Mouse (Mus musculus) E14TG2a.4 (cell line): Measurements from ENCODE around the gene Adgrl3.

Experiments
- CTCF ChIP-seq: conservative IDR thresholded peaks from 2 replicates; pipeline ENCODE4 v1.5.1; 2014; ENCODE audit warnings: low read length
- POU5F1 ChIP-seq: IDR thresholded peaks from 2 replicates; pipeline ENCODE4 v1.6.1; 2014; ENCODE audit warnings: low read length, borderline replicate concordance

DNA sequence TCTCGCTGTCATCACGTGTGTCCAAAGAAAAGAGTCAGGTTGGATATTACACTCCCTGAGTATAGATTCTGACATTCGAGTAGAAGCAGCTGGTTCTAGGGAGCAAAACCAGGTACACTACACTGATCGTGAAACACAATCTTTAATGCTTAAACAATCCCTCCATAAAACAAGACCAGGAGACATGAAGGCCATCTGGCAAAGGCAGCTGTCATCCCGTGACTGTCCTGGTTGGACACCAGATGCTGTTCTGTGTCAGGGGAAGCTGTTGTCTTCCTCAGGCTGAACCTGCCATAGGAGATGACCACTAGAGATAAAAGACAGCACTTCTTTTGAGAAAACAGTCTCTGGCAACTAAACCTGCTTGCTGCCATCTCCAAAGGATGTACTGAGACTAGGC, 228.8 kb downstream of the Adgrl3 start:
- TF ChIP-seq CTCF (no peak), POU5F1 (no peak)
